ENCODE assay signal across 32 mouse cellular contexts in the genomic region with DNA sequence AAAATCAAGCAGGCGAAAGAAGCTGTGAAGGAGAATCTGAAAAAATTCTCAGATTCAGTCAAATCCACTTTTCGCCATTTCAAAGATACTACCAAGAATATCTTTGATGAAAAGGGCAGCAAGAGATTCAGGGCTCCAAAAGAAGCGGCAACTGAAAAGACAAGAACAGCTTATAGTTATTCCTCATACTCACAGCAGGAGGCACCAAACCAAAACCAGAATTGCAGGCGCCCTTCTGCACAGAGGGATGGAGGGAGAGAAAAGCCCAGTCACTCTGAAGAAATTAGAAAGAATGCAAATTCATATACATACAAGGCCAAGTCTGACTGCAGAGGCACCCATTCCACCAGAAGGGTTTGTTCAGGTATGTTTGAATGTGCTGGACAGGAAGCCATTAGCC. TPM values are rescaled to one million over a fixed set of nuclear protein-coding genes. Genes with fewer than 3 reads are reported as not detected.
DNase-seq lines count a peak whose midpoint lies in the region; ATAC-seq and TF ChIP-seq lines count a peak whose summit lies in the region.
"Had no signal": no experiment of that assay in that cellular context is flagged by ENCODE, and none has a peak within 500 bp of the region (broad histone marks: within the 10 kb centered on the region; RNA-seq: fewer than 3 reads in every experiment).

No protein-coding gene starts in this region.

- H3K4me2 ChIP-seq in midbrain, postnatal 0 days (ENCODE audit: low read depth, low read length, poor library complexity, severe bottlenecking): no peak overlapping the region
- H3K4me2 ChIP-seq in midbrain, embryonic 16.5 days (ENCODE audit: low read length): no peak overlapping the region
- H3K4me2 ChIP-seq in stomach, postnatal 0 days (replicated peaks; ENCODE audit: low read depth): no peak overlapping the region
- H3K4me2 ChIP-seq: forebrain, embryonic 13.5 days; heart, embryonic 13.5 days; hindbrain, embryonic 14.5 days; kidney, embryonic 15.5 days had no signal

- H3K27me3 ChIP-seq in midbrain, postnatal 0 days (ENCODE audit: insufficient read depth, low read length): no peaks in the 10 kb centered on the region
- H3K27me3 ChIP-seq in midbrain, embryonic 16.5 days (ENCODE audit: control insufficient read depth, insufficient read depth, low read depth, low read length): no peaks in the 10 kb centered on the region
- H3K27me3 ChIP-seq in stomach, postnatal 0 days (ENCODE audit: control insufficient read depth, insufficient read depth, low read length): no peaks in the 10 kb centered on the region
- H3K27me3 ChIP-seq: forebrain, embryonic 13.5 days; heart, embryonic 13.5 days; kidney, embryonic 15.5 days had no signal

- TF ChIP-seq EP300 in stomach, postnatal 0 days (optimal IDR thresholded peaks at IDR 0.05): no peak

- H3K4me3 ChIP-seq in layer of hippocampus, adult 2 months: no peak overlapping the region
- H3K4me3 ChIP-seq in midbrain, postnatal 0 days (ENCODE audit: low read depth, low read length): no peak overlapping the region
- H3K4me3 ChIP-seq in midbrain, embryonic 16.5 days (ENCODE audit: low read depth, low read length): no peak overlapping the region
- H3K4me3 ChIP-seq in stomach, postnatal 0 days (ENCODE audit: low read depth, low read length): no peak overlapping the region
- H3K4me3 ChIP-seq: forebrain, embryonic 13.5 days; heart, embryonic 13.5 days; kidney, embryonic 15.5 days had no signal

- H3K4me1 ChIP-seq in midbrain, postnatal 0 days (ENCODE audit: insufficient read depth, low read length): no peaks in the 10 kb centered on the region
- no peaks in the 10 kb centered on the region for H3K4me1 ChIP-seq in midbrain, embryonic 16.5 days (ENCODE audit: control insufficient read depth, insufficient read depth, low read length)
- H3K4me1 ChIP-seq in stomach, postnatal 0 days (replicated peaks; ENCODE audit: control insufficient read depth, insufficient read depth): no peaks in the 10 kb centered on the region
- H3K4me1 ChIP-seq: forebrain, embryonic 13.5 days; heart, embryonic 13.5 days; kidney, embryonic 15.5 days had no signal

- DNase-seq in frontal cortex, postnatal 14 days (ENCODE audit: low spot score in 2 of 2): no peak
- DNase-seq in layer of hippocampus, adult 2 months (ENCODE audit: low spot score in 2 of 2): no peak
- DNase-seq in layer of hippocampus, adult 11-12 months (ENCODE audit: low spot score): no peak
- no peak for DNase-seq in midbrain, postnatal 0 days (ENCODE audit: low spot score)
- no peak for DNase-seq in stomach, postnatal 0 days (ENCODE audit: low spot score)
- no peak for DNase-seq in adrenal gland, postnatal 10 days
- DNase-seq: adrenal gland, postnatal 36 days; cerebellum, adult 11-12 months; cerebellum, postnatal 25 days; gastrocnemius, postnatal 14 days; heart, adult 11 months; heart, postnatal 4 days; lung, adult 2 months; lung, postnatal 36 days had no signal

- ATAC-seq in frontal cortex, adult (ENCODE audit: low TSS enrichment): peak; percentile 50; the same call in 1 of the 2 replicates
- no peak for ATAC-seq in midbrain, postnatal 0 days (ENCODE audit: low FRiP score)
- no peak for ATAC-seq in midbrain, embryonic 16.5 days
- no peak for ATAC-seq in stomach, postnatal 0 days (ENCODE audit: low FRiP score, low TSS enrichment)
- ATAC-seq: forebrain, embryonic 13.5 days had no signal

- WGBS in midbrain, postnatal 0 days: 92% methylated on average over 4 of the region's 4 CpGs
- WGBS in midbrain, embryonic 16.5 days: 91% methylated on average over 4 of the region's 4 CpGs
- WGBS in stomach, postnatal 0 days: 89% methylated on average over 4 of the region's 4 CpGs

- 0 out of 2 replicates have a peak overlapping the region, but pooled peaks have one; percentile 39 for H3K27ac ChIP-seq in layer of hippocampus, adult 2 months
- no peak overlapping the region for H3K27ac ChIP-seq in midbrain, postnatal 0 days (ENCODE audit: low read depth, low read length)
- no peak overlapping the region for H3K27ac ChIP-seq in midbrain, embryonic 16.5 days (ENCODE audit: low read length)
- H3K27ac ChIP-seq in stomach, postnatal 0 days (replicated peaks): no peak overlapping the region
- H3K27ac ChIP-seq: forebrain, embryonic 13.5 days; heart, embryonic 13.5 days; hindbrain, embryonic 14.5 days; kidney, embryonic 15.5 days had no signal

- H3K9me3 ChIP-seq in midbrain, postnatal 0 days (ENCODE audit: low read length): no peaks in the 10 kb centered on the region
- H3K9me3 ChIP-seq in midbrain, embryonic 16.5 days (replicated peaks; ENCODE audit: control insufficient read depth, low read length, poor library complexity, severe bottlenecking): no peaks in the 10 kb centered on the region
- no peaks in the 10 kb centered on the region for H3K9me3 ChIP-seq in stomach, postnatal 0 days (ENCODE audit: control insufficient read depth, low read length)
- H3K9me3 ChIP-seq: forebrain, embryonic 13.5 days; heart, embryonic 13.5 days; kidney, embryonic 15.5 days had no signal

- peak; percentile 69 for TF ChIP-seq CTCF in layer of hippocampus, adult 2 months (conservative IDR thresholded peaks at IDR 0.05)
- peak; percentile 45 for TF ChIP-seq CTCF in midbrain, postnatal 0 days (IDR thresholded peaks at IDR 0.05)
- TF ChIP-seq CTCF in stomach, postnatal 0 days (IDR thresholded peaks at IDR 0.05; ENCODE audit: low read depth): peak; percentile 49

- no peak overlapping the region for H3K9ac ChIP-seq in midbrain, postnatal 0 days (replicated peaks; ENCODE audit: low read length, poor library complexity, severe bottlenecking)
- no peak overlapping the region for H3K9ac ChIP-seq in midbrain, embryonic 16.5 days (ENCODE audit: low read depth, low read length)
- H3K9ac ChIP-seq in stomach, postnatal 0 days (ENCODE audit: low read length): no peak overlapping the region
- H3K9ac ChIP-seq: forebrain, embryonic 13.5 days; heart, embryonic 13.5 days; hindbrain, embryonic 14.5 days; kidney, embryonic 15.5 days had no signal

- peaks cover 60% of the 10 kb centered on the region for H3K36me3 ChIP-seq in midbrain, postnatal 0 days (ENCODE audit: insufficient read depth, low read length)
- H3K36me3 ChIP-seq in midbrain, embryonic 16.5 days (ENCODE audit: control insufficient read depth, insufficient read depth, low read length): peaks cover 47% of the 10 kb centered on the region
- peaks cover 17% of the 10 kb centered on the region for H3K36me3 ChIP-seq in stomach, postnatal 0 days (ENCODE audit: control insufficient read depth, insufficient read depth, low read length)

RNA-seq across cellular contexts. Expression of a gene that starts 27.4 kb away (rescaled TPM):
- total RNA-seq in layer of hippocampus, adult 2 months (2021): 100 to 1,000 TPM; 149 to 152 TPM
- 19.3 and 30.4 TPM in 2 replicates for total RNA-seq in midbrain, postnatal 0 days (2014; rRNA removed)
- polyA plus RNA-seq in midbrain, postnatal 0 days (2015; fragmentation: Nextera tagmentation; extraction: Ambion mirVana): 38.1 and 39.9 TPM in 2 replicates
- polyA plus RNA-seq in midbrain, embryonic 16.5 days (2015; fragmentation: Nextera tagmentation; extraction: Ambion mirVana): 51.8 and 52.3 TPM in 2 replicates
- polyA plus RNA-seq in stomach, postnatal 0 days (2015; fragmentation: Nextera tagmentation; extraction: Ambion mirVana): 22.9 and 26.0 TPM in 2 replicates
- total RNA-seq in adrenal gland, postnatal 10 days (2021): 10 to 100 TPM; 71.0 to 73.8 TPM

RNA-seq across cellular contexts. Expression of a gene that starts 27.4 kb away (rescaled TPM):
- total RNA-seq in layer of hippocampus, adult 2 months (2021): 10 to 100 TPM in 1 of 2 experiments, 1 to 10 TPM in 1; 9.3 to 11.0 TPM
- 13.4 and 15.1 TPM in 2 replicates for total RNA-seq in midbrain, postnatal 0 days (2014; rRNA removed)
- polyA plus RNA-seq in midbrain, postnatal 0 days (2015; fragmentation: Nextera tagmentation; extraction: Ambion mirVana): 19.3 and 20.3 TPM in 2 replicates
- polyA plus RNA-seq in midbrain, embryonic 16.5 days (2015; fragmentation: Nextera tagmentation; extraction: Ambion mirVana): 24.2 and 24.9 TPM in 2 replicates
- polyA plus RNA-seq in stomach, postnatal 0 days (2015; fragmentation: Nextera tagmentation; extraction: Ambion mirVana): 10.6 and 12.0 TPM in 2 replicates
- total RNA-seq in adrenal gland, postnatal 10 days (2021): 10 to 100 TPM; 11.3 to 12.4 TPM
- total RNA-seq: monocyte, adult 5-6 weeks had no signal

RNA-seq across cellular contexts. Expression of a gene that starts 27.5 kb away (rescaled TPM):
- total RNA-seq in layer of hippocampus, adult 2 months (2021): 10 to 100 TPM; 16.8 to 17.7 TPM
- 8.4 and 19.4 TPM in 2 replicates for total RNA-seq in midbrain, postnatal 0 days (2014; rRNA removed)
- 12.2 and 13.0 TPM in 2 replicates for polyA plus RNA-seq in midbrain, postnatal 0 days (2015; fragmentation: Nextera tagmentation; extraction: Ambion mirVana)
- 14.9 and 18.6 TPM in 2 replicates for polyA plus RNA-seq in midbrain, embryonic 16.5 days (2015; fragmentation: Nextera tagmentation; extraction: Ambion mirVana)
- polyA plus RNA-seq in stomach, postnatal 0 days (2015; fragmentation: Nextera tagmentation; extraction: Ambion mirVana): 7.7 and 8.7 TPM in 2 replicates
- total RNA-seq in adrenal gland, postnatal 10 days (2021): 10 to 100 TPM in 1 of 2 experiments, 1 to 10 TPM in 1; 7.6 to 12.1 TPM

RNA-seq across cellular contexts. Expression of a gene that starts 32.0 kb away (rescaled TPM):
- 10 to 100 TPM; 14.5 to 17.3 TPM for total RNA-seq in layer of hippocampus, adult 2 months (2021)
- total RNA-seq in midbrain, postnatal 0 days (2014; rRNA removed): 5.3 and 6.4 TPM in 2 replicates
- polyA plus RNA-seq in midbrain, postnatal 0 days (2015; fragmentation: Nextera tagmentation; extraction: Ambion mirVana): 2.7 and 4.0 TPM in 2 replicates
- polyA plus RNA-seq in midbrain, embryonic 16.5 days (2015; fragmentation: Nextera tagmentation; extraction: Ambion mirVana): 3.3 and 3.6 TPM in 2 replicates
- polyA plus RNA-seq in stomach, postnatal 0 days (2015; fragmentation: Nextera tagmentation; extraction: Ambion mirVana): 22.5 and 22.7 TPM in 2 replicates
- 10 to 100 TPM; 21.9 to 27.0 TPM for total RNA-seq in adrenal gland, postnatal 10 days (2021)

RNA-seq across cellular contexts. Expression of a gene that starts 54.0 kb away (rescaled TPM):
- total RNA-seq in layer of hippocampus, adult 2 months (2021): not detected
- total RNA-seq in midbrain, postnatal 0 days (2014; rRNA removed): 0.28 TPM in 1 of 2 replicates, not detected in the other
- polyA plus RNA-seq in midbrain, postnatal 0 days (2015; fragmentation: Nextera tagmentation; extraction: Ambion mirVana): not detected in 2 replicates
- polyA plus RNA-seq in midbrain, embryonic 16.5 days (2015; fragmentation: Nextera tagmentation; extraction: Ambion mirVana): not detected in 2 replicates
- polyA plus RNA-seq in stomach, postnatal 0 days (2015; fragmentation: Nextera tagmentation; extraction: Ambion mirVana): not detected in 2 replicates
- under 1 TPM in 1 of 2 experiments, not detected in 1; 0.21 TPM for total RNA-seq in adrenal gland, postnatal 10 days (2021)
- total RNA-seq: adrenal gland, postnatal 36 days; gastrocnemius, postnatal 14 days; heart, postnatal 4 days; layer of hippocampus, postnatal 14 days; left cerebral cortex, postnatal 10 days; liver, adult 2 months had no signal
- polyA plus RNA-seq: embryonic facial prominence, embryonic 14.5 days; forebrain, embryonic 13.5 days; heart, embryonic 13.5 days; intestine, embryonic 14.5 days; kidney, embryonic 15.5 days; large intestine, adult 2 months; limb, embryonic 11.5 days; liver, adult 2 months; lung, adult 2 months; neural tube, embryonic 11.5 days; small intestine, adult 2 months; stomach, embryonic 16.5 days; thymus, postnatal 0 days had no signal
